Comparison of ENCODE assay signal across 8 mouse cellular contexts in the genomic region with DNA sequence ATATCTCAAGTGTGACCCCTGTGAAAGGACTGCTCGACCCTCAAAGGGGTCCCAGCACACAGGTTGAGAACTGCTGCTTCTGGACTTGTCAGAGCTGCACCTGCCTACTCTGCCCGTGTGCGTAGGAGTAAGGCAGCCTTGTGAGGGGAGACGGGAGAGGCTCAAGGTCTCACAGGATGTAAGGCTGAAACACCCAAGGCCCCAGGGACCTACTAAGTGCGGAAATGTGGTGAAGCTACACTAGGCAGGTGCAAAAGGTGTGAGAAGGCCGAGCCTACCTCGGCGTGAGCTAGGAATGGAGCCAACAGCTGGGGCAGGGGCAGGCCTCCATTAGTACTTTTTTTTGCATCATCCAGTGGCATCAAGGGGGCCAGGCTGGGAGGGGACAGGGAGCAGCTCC. TPM values are rescaled to one million over a fixed set of nuclear protein-coding genes. Genes with fewer than 3 reads are reported as not detected.
A peak's percentile ranks its signal among the peaks of the same experiment; 100 is the strongest.
DNase-seq lines count a peak whose midpoint lies in the region; ATAC-seq and TF ChIP-seq lines count a peak whose summit lies in the region.

No protein-coding gene starts in this region.

- H3K9me3 ChIP-seq in heart, embryonic 10.5 days = no peaks in the 10 kb centered on the region
- H3K9me3 ChIP-seq in embryonic facial prominence, embryonic 11.5 days (replicated peaks; ENCODE audit: control insufficient read depth, low read length) = no peaks in the 10 kb centered on the region
- no peaks in the 10 kb centered on the region for H3K9me3 ChIP-seq in intestine, postnatal 0 days (ENCODE audit: control insufficient read depth)
- H3K9me3 ChIP-seq in neural tube, embryonic 12.5 days = no peaks in the 10 kb centered on the region

- no peak for ATAC-seq in embryonic facial prominence, embryonic 11.5 days (replicated peaks; ENCODE audit: insufficient number of reproducible peaks, low FRiP score, low TSS enrichment, low read depth)
- no peak for ATAC-seq in intestine, postnatal 0 days
- ATAC-seq in neural tube, embryonic 12.5 days (ENCODE audit: low FRiP score, low read depth) = no peak
- no peak for ATAC-seq in granulocyte monocyte progenitor cell, adult 5-6 weeks (replicated peaks; ENCODE audit: poor library complexity, severe bottlenecking)

- peak overlapping the region; percentile 67; the same call in 1 of the 2 replicates for H3K9ac ChIP-seq in embryonic facial prominence, embryonic 11.5 days (replicated peaks; ENCODE audit: low read length)
- H3K9ac ChIP-seq in intestine, postnatal 0 days (ENCODE audit: low read depth, low read length) = no peak overlapping the region
- H3K9ac ChIP-seq in neural tube, embryonic 12.5 days = peak overlapping the region; percentile 57; the same call in 1 of the 2 replicates

- H3K36me3 ChIP-seq in heart, embryonic 10.5 days = peaks cover 62% of the 10 kb centered on the region
- H3K36me3 ChIP-seq in embryonic facial prominence, embryonic 11.5 days (replicated peaks; ENCODE audit: control insufficient read depth, insufficient read depth, low read depth, low read length) = no peaks in the 10 kb centered on the region; the same call in 1 of the 2 replicates
- peaks cover 52% of the 10 kb centered on the region for H3K36me3 ChIP-seq in intestine, postnatal 0 days (ENCODE audit: control insufficient read depth, insufficient read depth)
- H3K36me3 ChIP-seq in neural tube, embryonic 12.5 days = peaks cover 28% of the 10 kb centered on the region

- H3K4me1 ChIP-seq in heart, embryonic 10.5 days = peaks cover 56% of the 10 kb centered on the region
- H3K4me1 ChIP-seq in embryonic facial prominence, embryonic 11.5 days (ENCODE audit: control insufficient read depth, insufficient read depth, low read length) = peaks cover 5% of the 10 kb centered on the region
- peaks cover 6% of the 10 kb centered on the region for H3K4me1 ChIP-seq in intestine, postnatal 0 days (replicated peaks; ENCODE audit: control insufficient read depth, insufficient read depth, low read length)
- H3K4me1 ChIP-seq in neural tube, embryonic 12.5 days = peaks cover 19% of the 10 kb centered on the region

- WGBS in heart, embryonic 10.5 days = 72% methylated on average over 8 of the region's 8 CpGs
- 81% methylated on average over 8 of the region's 8 CpGs for WGBS in embryonic facial prominence, embryonic 11.5 days
- WGBS in intestine, postnatal 0 days = 76% methylated on average over 8 of the region's 8 CpGs
- 75% methylated on average over 8 of the region's 8 CpGs for WGBS in neural tube, embryonic 12.5 days

- DNase-seq in heart, embryonic 10.5 days (ENCODE audit: low spot score) = no peak
- DNase-seq in heart, adult 8-10 months (ENCODE audit: low spot score) = no peak
- DNase-seq in embryonic facial prominence, embryonic 11.5 days (ENCODE audit: low spot score) = no peak
- DNase-seq in frontal cortex, postnatal 14 days (ENCODE audit: low spot score in 2 of 2) = no peak
- DNase-seq in ovary, postnatal 14 days (ENCODE audit: low spot score) = no peak

- H3K27me3 ChIP-seq in heart, embryonic 10.5 days (ENCODE audit: insufficient read depth, poor library complexity, severe bottlenecking) = peaks cover 5% of the 10 kb centered on the region
- H3K27me3 ChIP-seq in embryonic facial prominence, embryonic 11.5 days (ENCODE audit: control insufficient read depth, insufficient read depth, low read length) = no peaks in the 10 kb centered on the region
- no peaks in the 10 kb centered on the region for H3K27me3 ChIP-seq in intestine, postnatal 0 days (replicated peaks; ENCODE audit: control insufficient read depth, insufficient read depth, low read length)
- no peaks in the 10 kb centered on the region for H3K27me3 ChIP-seq in neural tube, embryonic 12.5 days (replicated peaks)

- peak overlapping the region; percentile 64 for H3K4me2 ChIP-seq in embryonic facial prominence, embryonic 11.5 days (ENCODE audit: low read depth, low read length)
- H3K4me2 ChIP-seq in intestine, postnatal 0 days (replicated peaks; ENCODE audit: low read depth) = peak overlapping the region; percentile 78
- peak overlapping the region; percentile 64 for H3K4me2 ChIP-seq in neural tube, embryonic 12.5 days (replicated peaks)

- H3K27ac ChIP-seq in heart, embryonic 10.5 days = peak overlapping the region; percentile 82
- H3K27ac ChIP-seq in embryonic facial prominence, embryonic 11.5 days (replicated peaks; ENCODE audit: low read depth, low read length) = peak overlapping the region; percentile 70; the same call in 1 of the 2 replicates
- H3K27ac ChIP-seq in intestine, postnatal 0 days (ENCODE audit: low read depth, low read length) = no peak overlapping the region
- no peak overlapping the region for H3K27ac ChIP-seq in neural tube, embryonic 12.5 days

- H3K4me3 ChIP-seq in heart, embryonic 10.5 days = peak overlapping the region; percentile 60
- peak overlapping the region; percentile 50 for H3K4me3 ChIP-seq in embryonic facial prominence, embryonic 11.5 days (ENCODE audit: low read depth, low read length)
- H3K4me3 ChIP-seq in intestine, postnatal 0 days (ENCODE audit: low read depth, low read length) = peak overlapping the region; percentile 49
- H3K4me3 ChIP-seq in neural tube, embryonic 12.5 days = peak overlapping the region; percentile 38; the same call in 1 of the 2 replicates

- no peak for TF ChIP-seq CTCF in intestine, postnatal 0 days (IDR thresholded peaks at IDR 0.05; ENCODE audit: low read depth)

RNA-seq across cellular contexts. Expression of a gene that starts 1.2 kb away (rescaled TPM):
- 24.7 and 28.9 TPM in 2 replicates for polyA plus RNA-seq in heart, embryonic 10.5 days (2016; fragmentation: Nextera tagmentation; extraction: Ambion mirVana)
- total RNA-seq in heart, adult 8-10 months (2022) = 10 to 100 TPM; 14.9 to 23.5 (median 17.8) TPM
- 12.4 and 13.2 TPM in 2 replicates for polyA plus RNA-seq in embryonic facial prominence, embryonic 11.5 days (2014; fragmentation: Nextera tagmentation; extraction: Ambion mirVana)
- polyA plus RNA-seq in intestine, postnatal 0 days (2015; fragmentation: Nextera tagmentation; extraction: Ambion mirVana) = 8.2 and 9.8 TPM in 2 replicates
- 24.8 and 25.7 TPM in 2 replicates for polyA plus RNA-seq in neural tube, embryonic 12.5 days (2016; fragmentation: Nextera tagmentation; extraction: Ambion mirVana)
- total RNA-seq in granulocyte monocyte progenitor cell, adult 5-6 weeks (2014; fragmentation: Nextera tagmentation) = 56.8 and 65.9 TPM in 2 replicates
- 17.3 and 20.8 TPM in 2 replicates for total RNA-seq in granulocyte monocyte progenitor cell, adult 5-6 weeks (2017)

RNA-seq across cellular contexts. Expression of a gene that starts 25.0 kb away (rescaled TPM):
- polyA plus RNA-seq in heart, embryonic 10.5 days (2016; fragmentation: Nextera tagmentation; extraction: Ambion mirVana) = 36.8 and 38.1 TPM in 2 replicates
- 10 to 100 TPM; 26.7 to 31.2 (median 28.5) TPM for total RNA-seq in heart, adult 8-10 months (2022)
- polyA plus RNA-seq in embryonic facial prominence, embryonic 11.5 days (2014; fragmentation: Nextera tagmentation; extraction: Ambion mirVana) = 37.0 and 39.1 TPM in 2 replicates
- polyA plus RNA-seq in intestine, postnatal 0 days (2015; fragmentation: Nextera tagmentation; extraction: Ambion mirVana) = 28.4 and 31.9 TPM in 2 replicates
- 34.7 and 36.7 TPM in 2 replicates for polyA plus RNA-seq in neural tube, embryonic 12.5 days (2016; fragmentation: Nextera tagmentation; extraction: Ambion mirVana)
- total RNA-seq in granulocyte monocyte progenitor cell, adult 5-6 weeks (2014; fragmentation: Nextera tagmentation) = 37.1 and 46.4 TPM in 2 replicates
- total RNA-seq in granulocyte monocyte progenitor cell, adult 5-6 weeks (2017) = 25.4 and 31.7 TPM in 2 replicates

RNA-seq across cellular contexts. Expression of a gene that starts 26.2 kb away (rescaled TPM):
- 33.6 and 36.0 TPM in 2 replicates for polyA plus RNA-seq in heart, embryonic 10.5 days (2016; fragmentation: Nextera tagmentation; extraction: Ambion mirVana)
- total RNA-seq in heart, adult 8-10 months (2022) = 10 to 100 TPM; 22.1 to 24.1 (median 23.2) TPM
- 13.1 and 14.6 TPM in 2 replicates for polyA plus RNA-seq in embryonic facial prominence, embryonic 11.5 days (2014; fragmentation: Nextera tagmentation; extraction: Ambion mirVana)
- 29.4 and 29.7 TPM in 2 replicates for polyA plus RNA-seq in intestine, postnatal 0 days (2015; fragmentation: Nextera tagmentation; extraction: Ambion mirVana)
- 22.4 and 28.9 TPM in 2 replicates for polyA plus RNA-seq in neural tube, embryonic 12.5 days (2016; fragmentation: Nextera tagmentation; extraction: Ambion mirVana)
- 23.0 and 30.4 TPM in 2 replicates for total RNA-seq in granulocyte monocyte progenitor cell, adult 5-6 weeks (2014; fragmentation: Nextera tagmentation)
- total RNA-seq in granulocyte monocyte progenitor cell, adult 5-6 weeks (2017) = 21.9 and 22.2 TPM in 2 replicates

RNA-seq across cellular contexts. Expression of a gene that starts 26.4 kb away (rescaled TPM):
- 20.1 and 26.3 TPM in 2 replicates for polyA plus RNA-seq in heart, embryonic 10.5 days (2016; fragmentation: Nextera tagmentation; extraction: Ambion mirVana)
- total RNA-seq in heart, adult 8-10 months (2022) = 10 to 100 TPM; 18.0 to 21.9 (median 19.8) TPM
- polyA plus RNA-seq in embryonic facial prominence, embryonic 11.5 days (2014; fragmentation: Nextera tagmentation; extraction: Ambion mirVana) = 17.5 and 22.0 TPM in 2 replicates
- polyA plus RNA-seq in intestine, postnatal 0 days (2015; fragmentation: Nextera tagmentation; extraction: Ambion mirVana) = 9.3 and 12.7 TPM in 2 replicates
- 30.3 and 32.4 TPM in 2 replicates for polyA plus RNA-seq in neural tube, embryonic 12.5 days (2016; fragmentation: Nextera tagmentation; extraction: Ambion mirVana)
- total RNA-seq in granulocyte monocyte progenitor cell, adult 5-6 weeks (2014; fragmentation: Nextera tagmentation) = 35.2 and 46.8 TPM in 2 replicates
- total RNA-seq in granulocyte monocyte progenitor cell, adult 5-6 weeks (2017) = 12.6 and 22.7 TPM in 2 replicates

RNA-seq across cellular contexts. Expression of a gene that starts 41.9 kb away (rescaled TPM):
- polyA plus RNA-seq in heart, embryonic 10.5 days (2016; fragmentation: Nextera tagmentation; extraction: Ambion mirVana) = 0.15 TPM in 1 of 2 replicates, not detected in the other
- not detected for total RNA-seq in heart, adult 8-10 months (2022)
- not detected in 2 replicates for polyA plus RNA-seq in embryonic facial prominence, embryonic 11.5 days (2014; fragmentation: Nextera tagmentation; extraction: Ambion mirVana)
- 0.12 and 0.21 TPM in 2 replicates for polyA plus RNA-seq in intestine, postnatal 0 days (2015; fragmentation: Nextera tagmentation; extraction: Ambion mirVana)
- 0.19 TPM in 2 replicates for polyA plus RNA-seq in neural tube, embryonic 12.5 days (2016; fragmentation: Nextera tagmentation; extraction: Ambion mirVana)
- total RNA-seq in granulocyte monocyte progenitor cell, adult 5-6 weeks (2014; fragmentation: Nextera tagmentation) = not detected in 2 replicates
- not detected in 2 replicates for total RNA-seq in granulocyte monocyte progenitor cell, adult 5-6 weeks (2017)

Comparison
In these comparisons a context has a peak if more than half of its experiments do, and no peak if none do; other contexts are left out.
1. H3K27ac ChIP-seq: peak in heart, embryonic 10.5 days (single experiment) and embryonic facial prominence, embryonic 11.5 days (single experiment); none in intestine, postnatal 0 days (single experiment) and neural tube, embryonic 12.5 days (single experiment).
2. Peak in every context shown above with its lines, with median percentiles within 50 percentile points of each other: H3K4me3 ChIP-seq and H3K4me2 ChIP-seq.